Mouse (Mus musculus) heart, postnatal 0 days (tissue): ENCODE data around the gene Macrod1. TPM values are rescaled to one million over a fixed set of nuclear protein-coding genes. Genes with fewer than 3 reads are reported as not detected.

Experiments
- ATAC-seq: fragments of 200-750 bp; cut with Nextera tagmentation; 2 replicates; pipeline ENCODE4 v1.8.0; 2017; ENCODE audit warnings: low read depth, moderate number of reproducible peaks, moderate library complexity; ENCODE audit not compliant: insufficient read depth
- DNase-seq: peaks from one replicate; pipeline ENCODE4 v3.0.0-alpha.2; 2016; ENCODE audit warnings: low spot score
- H3K27ac ChIP-seq: fragments of 300-500 bp; sonication (generic); 2 replicates; pipeline ENCODE4 v1.5.1; 2014; ENCODE audit warnings: low read depth, mild to moderate bottlenecking
- H3K27me3 ChIP-seq: fragments of 300-500 bp; sonication (generic); 2 replicates; pipeline ENCODE4 v1.6.1; 2014; ENCODE audit warnings: low read length, mixed read lengths; ENCODE audit not compliant: control insufficient read depth, insufficient read depth
- H3K36me3 ChIP-seq: fragments of 300-500 bp; sonication (generic); replicated peaks from 2 replicates; pipeline ENCODE4 v1.6.1; 2014; ENCODE audit warnings: low read length, mixed read lengths; ENCODE audit not compliant: control insufficient read depth, insufficient read depth
- H3K4me1 ChIP-seq: fragments of 300-500 bp; sonication (generic); 2 replicates; pipeline ENCODE4 v1.6.1; 2014; ENCODE audit warnings: antibody characterized with exemption; ENCODE audit not compliant: control insufficient read depth, insufficient read depth
- H3K4me2 ChIP-seq: fragments of 300-500 bp; sonication (generic); 2 replicates; pipeline ENCODE4 v1.6.1; 2014; ENCODE audit warnings: low read depth, mild to moderate bottlenecking, low read length, moderate library complexity
- H3K4me3 ChIP-seq: fragments of 300-500 bp; sonication (generic); 2 replicates; pipeline ENCODE4 v1.5.1; 2014; ENCODE audit warnings: low read depth, low read length
- H3K9ac ChIP-seq: fragments of 300-500 bp; sonication (generic); replicated peaks from 2 replicates; pipeline ENCODE4 v1.6.1; 2014; ENCODE audit warnings: low read depth, low read length, mixed read lengths
- H3K9me3 ChIP-seq: fragments of 300-500 bp; sonication (generic); replicated peaks from 2 replicates; pipeline ENCODE4 v1.6.1; 2016; ENCODE audit warnings: low read length; ENCODE audit not compliant: control insufficient read depth
- CTCF ChIP-seq: IDR thresholded peaks from 2 replicates; pipeline ENCODE4 v1.5.1; 2016; ENCODE audit warnings: antibody characterized with exemption, control low read depth, low read depth
- EP300 ChIP-seq: IDR thresholded peaks from 2 replicates; pipeline ENCODE4 v1.6.1; 2016; ENCODE audit warnings: antibody characterized with exemption, low read depth
- WGBS: fragments of 180-500 bp; shearing (Covaris S2); extraction: QIAGEN DNeasy Blood & Tissue Kit; methylation state at CpG from one replicate; pipeline ENCODE4 v1.1.7; 2014; 5-methylcytosine and 5-hydroxymethylcytosine counted together
- polyA plus RNA-seq: library from polyadenylated mRNA; unstranded; fragments of >200 nt; fragmentation: Nextera tagmentation; extraction: Ambion mirVana; gene quantifications from 2 replicates; pipeline ENCODE4 v1.2.1, GENCODE M21; 2015
- total RNA-seq: library from RNA; depleted of rRNA; stranded (reverse); fragments of >200 nt; gene quantifications from 2 replicates; pipeline ENCODE4 v1.2.3, GENCODE M21; 2014; ENCODE audit warnings: low replicate concordance

The Macrod1 gene
- total and polyA plus RNA-seq, 2 experiments from 2014 or later = 113 to 122 TPM

DNA sequence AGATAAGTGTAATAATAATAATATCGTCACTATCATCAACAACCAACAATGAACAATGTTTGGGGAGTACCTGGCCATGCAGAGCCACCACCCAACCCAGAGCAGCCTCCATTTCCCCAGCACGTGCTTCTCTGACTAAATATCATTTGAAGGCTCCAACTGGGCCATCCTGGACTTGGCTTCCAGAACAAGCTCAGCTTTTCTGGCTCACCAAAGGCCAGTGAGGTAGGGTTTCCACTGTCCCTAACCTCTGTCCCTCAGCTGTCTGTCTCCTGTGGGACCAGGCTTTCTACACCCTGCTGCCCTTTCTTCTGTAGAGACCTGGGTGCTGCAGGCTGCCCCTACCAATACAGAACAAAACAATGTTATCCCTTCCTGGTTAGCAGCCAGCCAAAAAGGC lies 50.0 kb downstream of the Macrod1 start:
- Histone ChIP-seq H3K36me3 (no peaks in the 10 kb centered on the region), H3K27me3 (no peaks in the 10 kb centered on the region), H3K4me2 (no peak overlapping the region), H3K4me3 (no peak overlapping the region), H3K9me3 (no peaks in the 10 kb centered on the region), H3K9ac (no peak overlapping the region), H3K4me1 (peaks cover 22% of the 10 kb centered on the region), H3K27ac (no peak overlapping the region)
- 80% methylated on average over 2 of the region's 2 CpGs for WGBS
- TF ChIP-seq EP300 (no peak), CTCF (no peak)
- ATAC-seq (no peak), DNase-seq (no peak)

DNA sequence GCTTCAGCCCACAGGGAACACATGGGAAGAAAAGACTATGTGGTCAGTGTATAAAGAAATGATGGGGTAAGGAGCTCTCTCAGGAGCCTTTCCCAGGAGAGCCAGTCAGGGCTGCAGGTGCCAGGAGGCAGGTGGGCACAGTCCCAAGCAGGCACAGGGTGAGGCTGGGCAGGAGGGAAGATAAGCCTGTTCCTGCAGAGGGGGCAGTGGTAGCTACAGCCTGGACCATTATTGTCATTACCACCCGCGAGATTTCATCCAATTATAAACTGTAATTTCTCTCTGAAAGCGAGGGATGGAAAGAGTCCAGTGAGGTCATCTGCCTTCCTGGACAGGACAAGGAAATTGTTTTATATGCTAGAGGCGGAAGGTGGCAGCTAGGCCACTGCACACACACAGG lies 50.6 kb downstream of the Macrod1 start:
- WGBS = 59% methylated on average over 4 of the region's 4 CpGs
- no peaks in the 10 kb centered on the region for H3K36me3 ChIP-seq
- no peak overlapping the region for H3K4me2 ChIP-seq
- H3K9me3 ChIP-seq = no peaks in the 10 kb centered on the region
- DNase-seq (no peak), ATAC-seq (no peak)
- no peaks in the 10 kb centered on the region for H3K27me3 ChIP-seq
- no peak overlapping the region for H3K27ac ChIP-seq
- no peak for TF ChIP-seq CTCF
- no peak for TF ChIP-seq EP300
- peaks cover 22% of the 10 kb centered on the region for H3K4me1 ChIP-seq
- no peak overlapping the region for H3K9ac ChIP-seq
- H3K4me3 ChIP-seq = no peak overlapping the region

DNA sequence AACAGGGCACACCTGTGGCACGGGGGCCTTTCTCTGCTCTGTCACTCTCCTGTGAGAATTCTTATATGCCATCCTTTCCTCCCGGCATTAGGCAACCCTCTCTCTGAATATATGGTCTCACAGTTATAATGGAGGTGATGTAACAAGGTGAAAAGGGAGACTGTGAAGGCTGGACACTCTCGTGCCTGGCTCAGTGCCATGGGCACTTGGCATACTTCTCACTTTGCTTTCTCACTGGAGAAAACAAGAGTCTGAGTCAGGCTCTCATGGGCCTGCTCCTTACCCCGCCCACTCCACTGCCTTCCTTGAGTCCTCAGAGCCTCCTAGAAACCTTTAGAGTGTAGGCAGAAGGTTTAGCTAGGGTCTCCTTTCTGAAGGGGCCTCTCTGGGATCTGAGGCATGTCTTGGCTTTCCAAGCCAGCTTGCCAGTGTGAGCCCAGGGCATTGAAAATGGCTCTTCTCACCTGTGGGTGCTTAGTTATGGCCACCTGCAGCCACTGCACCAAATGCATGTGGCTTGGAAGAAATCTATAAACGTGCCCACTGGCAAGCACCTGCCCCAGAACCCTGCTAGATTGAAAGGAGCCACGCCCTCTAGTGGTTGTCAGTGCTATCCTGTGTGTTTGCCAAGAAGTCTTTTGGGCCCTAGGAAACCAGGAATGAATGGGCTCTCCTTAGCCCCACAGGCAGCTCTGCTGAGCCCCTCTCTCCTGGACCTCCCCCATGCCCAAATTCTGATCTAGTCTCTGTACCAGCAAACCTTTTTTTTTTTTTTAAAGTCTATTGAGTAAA lies 51.7 kb downstream of the Macrod1 start:
- Histone ChIP-seq H3K36me3 (no peaks in the 10 kb centered on the region), H3K4me3 (no peak overlapping the region), H3K4me2 (no peak overlapping the region), H3K27ac (no peak overlapping the region), H3K4me1 (peaks cover 20% of the 10 kb centered on the region), H3K27me3 (no peaks in the 10 kb centered on the region), H3K9me3 (no peaks in the 10 kb centered on the region), H3K9ac (no peak overlapping the region)
- ATAC-seq (no peak), DNase-seq (no peak)
- TF ChIP-seq CTCF = peak; percentile 51
- no peak for TF ChIP-seq EP300
- WGBS = 32% methylated on average over 6 of the region's 6 CpGs

DNA sequence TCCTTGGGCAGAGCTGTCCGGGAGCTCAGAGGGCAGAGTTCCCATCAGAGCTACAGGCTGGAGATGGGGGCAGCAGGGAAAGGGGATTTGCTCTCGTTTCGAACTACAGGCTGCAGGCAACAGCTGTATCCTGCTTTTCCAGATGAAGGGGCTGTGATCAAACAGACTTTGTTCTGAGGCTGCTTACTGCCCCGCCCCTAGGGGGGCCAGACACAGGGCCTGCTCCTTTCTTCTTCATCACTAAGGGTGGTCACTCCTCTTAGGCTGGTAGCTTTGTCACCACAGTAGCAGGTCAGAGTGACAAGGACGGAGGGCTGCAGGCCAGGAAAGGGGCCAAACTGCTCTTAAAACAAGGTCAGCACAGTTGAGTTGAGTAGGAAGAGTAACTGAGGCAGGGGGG lies 53.5 kb downstream of the Macrod1 start:
- peaks cover 24% of the 10 kb centered on the region for H3K4me1 ChIP-seq
- TF ChIP-seq EP300 (no peak), CTCF (no peak)
- WGBS = 49% methylated on average over 5 of the region's 5 CpGs

DNA sequence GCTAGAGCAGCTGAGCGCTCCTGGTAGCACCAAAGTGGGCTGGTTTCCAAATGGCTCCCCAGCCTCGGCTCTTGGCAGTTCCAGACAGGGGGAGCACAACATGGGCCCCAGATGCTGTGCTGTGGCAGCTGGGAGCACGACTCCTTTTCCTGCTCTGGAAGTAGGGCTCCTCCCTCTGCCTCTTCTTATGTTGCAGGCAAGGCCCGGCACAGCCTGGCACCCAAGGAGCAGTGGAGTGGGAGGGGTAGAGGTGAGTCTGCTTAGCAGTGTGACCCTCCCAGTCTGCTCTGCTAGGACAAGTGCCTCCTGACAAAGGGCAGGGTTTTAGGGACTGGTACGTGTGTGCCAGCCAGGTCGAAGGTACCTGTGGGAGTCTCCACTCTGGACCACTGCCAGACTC lies 54.3 kb downstream of the Macrod1 start:
- ATAC-seq (0 out of 2 replicates have a peak, but pooled peaks have one; percentile 17), DNase-seq (no peak)
- H3K27ac ChIP-seq = no peak overlapping the region
- H3K9ac ChIP-seq = no peak overlapping the region
- H3K27me3 ChIP-seq = no peaks in the 10 kb centered on the region
- no peaks in the 10 kb centered on the region for H3K9me3 ChIP-seq
- H3K4me3 ChIP-seq = no peak overlapping the region
- whole genome bisulfite sequencing = 62% methylated on average over 6 of the region's 6 CpGs
- no peaks in the 10 kb centered on the region for H3K36me3 ChIP-seq
- peaks cover 24% of the 10 kb centered on the region for H3K4me1 ChIP-seq
- TF ChIP-seq CTCF (no peak), EP300 (no peak)
- H3K4me2 ChIP-seq = no peak overlapping the region

More for the DNA sequence above, 53.5 kb downstream of the Macrod1 start:
- ATAC-seq = no peak
- Histone ChIP-seq H3K9ac (no peak overlapping the region), H3K4me3 (no peak overlapping the region), H3K27me3 (no peaks in the 10 kb centered on the region), H3K36me3 (no peaks in the 10 kb centered on the region), H3K4me2 (no peak overlapping the region), H3K9me3 (no peaks in the 10 kb centered on the region), H3K27ac (no peak overlapping the region)
- DNase-seq = no peak

DNA sequence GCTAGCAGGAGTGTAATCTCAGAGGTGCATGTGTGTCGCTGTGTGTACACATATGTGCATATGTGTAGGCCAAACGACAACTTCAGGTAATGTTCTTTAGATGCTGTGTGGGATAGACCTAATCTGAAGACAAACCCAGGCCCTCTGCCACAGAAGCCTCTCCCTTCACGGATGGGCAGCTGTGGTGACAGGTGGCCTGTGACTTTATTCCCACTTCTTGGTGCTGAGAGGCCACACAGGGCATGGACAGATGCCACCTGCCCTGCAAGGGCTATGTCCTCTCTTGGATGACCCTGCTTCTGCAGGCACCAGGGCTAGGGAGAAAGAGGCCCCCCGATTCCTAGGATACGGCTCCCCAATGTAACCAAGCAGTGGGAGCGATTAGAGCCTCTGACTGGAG lies 54.7 kb downstream of the Macrod1 start:
- ATAC-seq (no peak), DNase-seq (no peak)
- TF ChIP-seq CTCF (no peak), EP300 (no peak)
- H3K4me3 ChIP-seq = no peak overlapping the region
- H3K27me3 ChIP-seq = no peaks in the 10 kb centered on the region
- H3K4me1 ChIP-seq = peaks cover 24% of the 10 kb centered on the region
- H3K4me2 ChIP-seq = no peak overlapping the region
- no peaks in the 10 kb centered on the region for H3K9me3 ChIP-seq
- no peak overlapping the region for H3K9ac ChIP-seq
- no peak overlapping the region for H3K27ac ChIP-seq
- no peaks in the 10 kb centered on the region for H3K36me3 ChIP-seq
- WGBS = 76% methylated on average over 6 of the region's 6 CpGs
